Mouse (Mus musculus): ENCODE data around the gene Spink2.

- TF ChIP-seq CTCF (IDR thresholded peaks at IDR 0.05; ENCODE audit: low read depth) (no peak), EP300 (optimal IDR thresholded peaks at IDR 0.05) (no peak)
Measured at GRCm38 (mm10) chr5:77185351-77185750, 25.9 kb downstream of the Spink2 start.
